ENCODE assay signal across 10 mouse cellular contexts in the genomic region with DNA sequence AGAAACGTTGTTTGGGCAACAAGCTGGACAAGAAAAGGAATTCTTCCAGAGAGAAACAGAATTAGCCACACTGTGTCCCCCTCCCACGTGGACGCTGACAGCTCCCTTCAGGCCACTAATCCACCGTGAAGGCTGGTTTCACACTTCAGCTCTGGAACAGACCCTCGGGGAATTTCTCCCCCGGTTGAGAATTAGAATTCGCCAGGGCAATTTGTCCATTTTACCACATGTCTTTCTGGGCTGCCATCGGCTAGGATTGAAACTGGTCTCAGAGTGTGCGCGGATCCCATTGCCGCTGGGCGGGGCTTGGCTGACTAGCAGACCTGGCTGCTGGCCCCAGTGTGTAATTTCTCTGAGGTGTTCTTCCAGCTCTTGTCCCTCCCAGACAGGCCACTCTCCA. TPM values are rescaled to one million over a fixed set of nuclear protein-coding genes. Genes with fewer than 3 reads are reported as not detected.
DNase-seq lines count a peak whose midpoint lies in the region; ATAC-seq lines count a peak whose summit lies in the region.
"Had no signal": no experiment of that assay in that cellular context is flagged by ENCODE, and none has a peak within 500 bp of the region (broad histone marks: within the 10 kb centered on the region; RNA-seq: fewer than 3 reads in every experiment).

No protein-coding gene starts in this region.

- peak; percentile 79 for DNase-seq in left cerebral cortex, postnatal 4 days
- no peak for DNase-seq in left cerebral cortex, postnatal 25 days (ENCODE audit: low spot score in 2 of 2)
- peak; percentile 38 to 49 for DNase-seq in gastrocnemius, adult 8-10 months (ENCODE audit: low spot score in 2 of 2)
- DNase-seq in midbrain, embryonic 11.5 days (ENCODE audit: low spot score, missing footprints) = peak; percentile 96
- no peak for DNase-seq in lung, postnatal 4 days
- DNase-seq in lung, postnatal 36 days = no peak
- no peak for DNase-seq in cerebellum, adult 11-12 months
- DNase-seq: kidney, postnatal 4 days; lung, adult 2 months had no signal

- H3K4me1 ChIP-seq in midbrain, embryonic 11.5 days (ENCODE audit: control insufficient read depth, insufficient read depth, low read length) = no peaks in the 10 kb centered on the region
- H3K4me1 ChIP-seq: limb, embryonic 10.5 days had no signal

- no peak overlapping the region for H3K4me3 ChIP-seq in midbrain, embryonic 11.5 days (ENCODE audit: low read depth, low read length)
- H3K4me3 ChIP-seq: limb, embryonic 10.5 days had no signal

- H3K27me3 ChIP-seq in midbrain, embryonic 11.5 days (ENCODE audit: control insufficient read depth, insufficient read depth, low read length) = peaks cover 53% of the 10 kb centered on the region

- H3K27ac ChIP-seq in midbrain, embryonic 11.5 days (ENCODE audit: low read depth, low read length) = no peak overlapping the region
- H3K27ac ChIP-seq: limb, embryonic 10.5 days had no signal

- no peak overlapping the region for H3K4me2 ChIP-seq in midbrain, embryonic 11.5 days

- no peak overlapping the region for H3K9ac ChIP-seq in midbrain, embryonic 11.5 days (ENCODE audit: low read length)

- no peaks in the 10 kb centered on the region for H3K36me3 ChIP-seq in midbrain, embryonic 11.5 days (ENCODE audit: control insufficient read depth, insufficient read depth, low read length)
- H3K36me3 ChIP-seq: limb, embryonic 10.5 days had no signal

- peak; percentile 93 for ATAC-seq in midbrain, embryonic 11.5 days (ENCODE audit: low FRiP score)

- H3K9me3 ChIP-seq in midbrain, embryonic 11.5 days (ENCODE audit: control insufficient read depth, low read length) = no peaks in the 10 kb centered on the region
- H3K9me3 ChIP-seq: limb, embryonic 10.5 days had no signal

- intact Hi-C loops in left cerebral cortex, postnatal 4 days (cut with DNase I) = no loop called here
- intact Hi-C loops in left cerebral cortex, postnatal 25 days (cut with DNase I) = no loop called here

- WGBS in midbrain, embryonic 11.5 days = 36% methylated on average over 12 of the region's 12 CpGs

RNA-seq across cellular contexts. Expression of a gene that starts 7.7 kb away (rescaled TPM):
- total RNA-seq in left cerebral cortex, postnatal 4 days (2021) = under 1 TPM in 1 of 2 experiments, not detected in 1; 0.14 TPM
- total RNA-seq in left cerebral cortex, postnatal 25 days (2021) = not detected
- total RNA-seq in gastrocnemius, adult 8-10 months (2022) = not detected
- 1.7 and 2.2 TPM in 2 replicates for polyA plus RNA-seq in midbrain, embryonic 11.5 days (2014; fragmentation: Nextera tagmentation; extraction: Ambion mirVana)
- polyA plus RNA-seq: limb, embryonic 10.5 days; lung, adult 2 months had no signal

RNA-seq across cellular contexts. Expression of a gene that starts 53.5 kb away (rescaled TPM):
- total RNA-seq in left cerebral cortex, postnatal 4 days (2021) = 10 to 100 TPM; 34.2 to 35.0 TPM
- total RNA-seq in left cerebral cortex, postnatal 25 days (2021) = 10 to 100 TPM; 28.4 to 32.7 TPM
- total RNA-seq in gastrocnemius, adult 8-10 months (2022) = 10 to 100 TPM; 15.6 to 20.1 (median 16.5) TPM
- polyA plus RNA-seq in midbrain, embryonic 11.5 days (2014; fragmentation: Nextera tagmentation; extraction: Ambion mirVana) = 6.6 and 6.8 TPM in 2 replicates

Comparison
In these comparisons a context has a peak if more than half of its experiments do, and no peak if none do; other contexts are left out.
1. DNase-seq: peak in left cerebral cortex, postnatal 4 days (single experiment), gastrocnemius, adult 8-10 months (2 of 2) and midbrain, embryonic 11.5 days (single experiment); none in left cerebral cortex, postnatal 25 days (0 of 2), lung, postnatal 4 days (0 of 2), lung, postnatal 36 days (single experiment) and cerebellum, adult 11-12 months (single experiment).